Mouse (Mus musculus): ENCODE measurements around the gene Gm16253. TPM values are rescaled to one million over a fixed set of nuclear protein-coding genes. Genes with fewer than 3 reads are reported as not detected.

Gene Gm16253
- total and polyA plus RNA-seq, 2 experiments: not detected

GRCm38 (mm10) chr3:96599069-96599393 is 22.2 kb downstream of the Gm16253 start:
- 73% methylated on average over 8 of the region's 8 CpGs for WGBS
- TF ChIP-seq CTCF (IDR thresholded peaks at IDR 0.05; ENCODE audit: low read depth, low read length) (no peak), POLR2A (IDR thresholded peaks at IDR 0.05; ENCODE audit: extremely low read depth, insufficient read depth, low read length) (no peak)
- Histone ChIP-seq H3K27me3 (ENCODE audit: control insufficient read depth, insufficient read depth, low read length) (no peaks in the 10 kb centered on the region; the same call in 1 of the 2 replicates), H3K27ac (replicated peaks; ENCODE audit: insufficient read depth, low read depth, low read length) (no peak overlapping the region), H3K36me3 (ENCODE audit: control insufficient read depth, insufficient read depth, low read length) (no peaks in the 10 kb centered on the region), H3K9ac (ENCODE audit: low read depth, low read length) (no peak overlapping the region), H3K4me3 (ENCODE audit: insufficient read depth, low read depth, low read length) (no peak overlapping the region), H3K4me1 (ENCODE audit: control insufficient read depth, insufficient read depth, low read length) (no peaks in the 10 kb centered on the region), H3K79me2 (ENCODE audit: control insufficient read depth, insufficient read depth, low read length) (no peaks in the 10 kb centered on the region)
- no peak for DNase-seq (ENCODE audit: extremely low read depth, low read depth, low spot score)

- TF ChIP-seq POLR2A (IDR thresholded peaks at IDR 0.05; ENCODE audit: extremely low read depth, insufficient read depth, low read length) (no peak), CTCF (IDR thresholded peaks at IDR 0.05; ENCODE audit: low read depth, low read length) (no peak)
- no peak overlapping the region for H3K27ac ChIP-seq (replicated peaks; ENCODE audit: insufficient read depth, low read depth, low read length)
- H3K36me3 ChIP-seq (ENCODE audit: control insufficient read depth, insufficient read depth, low read length): no peaks in the 10 kb centered on the region
- no peak overlapping the region for H3K4me3 ChIP-seq (ENCODE audit: insufficient read depth, low read depth, low read length)
- WGBS: 91% methylated on average over 3 of the region's 3 CpGs
- DNase-seq (ENCODE audit: extremely low read depth, low read depth, low spot score): no peak
- H3K9ac ChIP-seq (ENCODE audit: low read depth, low read length): no peak overlapping the region
- H3K4me1 ChIP-seq (ENCODE audit: control insufficient read depth, insufficient read depth, low read length): no peaks in the 10 kb centered on the region
- H3K79me2 ChIP-seq (ENCODE audit: control insufficient read depth, insufficient read depth, low read length): no peaks in the 10 kb centered on the region
- no peaks in the 10 kb centered on the region; the same call in 1 of the 2 replicates for H3K27me3 ChIP-seq (ENCODE audit: control insufficient read depth, insufficient read depth, low read length)
Observed at GRCm38 (mm10) chr3:96599411-96599810, 22.6 kb downstream of the Gm16253 start.

GRCm38 (mm10) chr3:96600639-96601250 is 24.0 kb downstream of the Gm16253 start, which contains the start of gene Lix1l:
Gene Lix1l (plus strand): TSS chr3:96601149.
- Histone ChIP-seq H3K4me1 (ENCODE audit: control insufficient read depth, insufficient read depth, low read length) (no peaks in the 10 kb centered on the region), H3K27me3 (ENCODE audit: control insufficient read depth, insufficient read depth, low read length) (no peaks in the 10 kb centered on the region; the same call in 1 of the 2 replicates), H3K9ac (ENCODE audit: low read depth, low read length) (peak within 1 kb of the TSS; percentile 70), H3K27ac (replicated peaks; ENCODE audit: insufficient read depth, low read depth, low read length) (peak within 1 kb of the TSS; percentile 33), H3K4me3 (ENCODE audit: insufficient read depth, low read depth, low read length) (peak within 1 kb of the TSS; percentile 85), H3K79me2 (ENCODE audit: control insufficient read depth, insufficient read depth, low read length) (no peaks in the 10 kb centered on the region), H3K36me3 (ENCODE audit: control insufficient read depth, insufficient read depth, low read length) (no peaks in the 10 kb centered on the region)
- WGBS: 1% methylated on average over 27 of the region's 27 CpGs
- TF ChIP-seq POLR2A (IDR thresholded peaks at IDR 0.05; ENCODE audit: extremely low read depth, insufficient read depth, low read length) (0 out of 2 replicates have a peak, but pooled peaks have one; percentile 27), CTCF (IDR thresholded peaks at IDR 0.05; ENCODE audit: low read depth, low read length) (no peak)
- DNase-seq (ENCODE audit: extremely low read depth, low read depth, low spot score): peak; percentile 79

- H3K27me3 ChIP-seq (ENCODE audit: control insufficient read depth, insufficient read depth, low read length): no peaks in the 10 kb centered on the region; the same call in 1 of the 2 replicates
- 4% methylated on average over 37 of the region's 40 CpGs for WGBS
- TF ChIP-seq CTCF (IDR thresholded peaks at IDR 0.05; ENCODE audit: low read depth, low read length) (no peak), POLR2A (IDR thresholded peaks at IDR 0.05; ENCODE audit: extremely low read depth, insufficient read depth, low read length) (no peak)
- no peak overlapping the region; the same call in 1 of the 2 replicates for H3K27ac ChIP-seq (replicated peaks; ENCODE audit: insufficient read depth, low read depth, low read length)
- H3K4me3 ChIP-seq (ENCODE audit: insufficient read depth, low read depth, low read length): peak overlapping the region; percentile 85
- H3K9ac ChIP-seq (ENCODE audit: low read depth, low read length): peak overlapping the region; percentile 70
- no peaks in the 10 kb centered on the region for H3K36me3 ChIP-seq (ENCODE audit: control insufficient read depth, insufficient read depth, low read length)
- H3K4me1 ChIP-seq (ENCODE audit: control insufficient read depth, insufficient read depth, low read length): no peaks in the 10 kb centered on the region
- H3K79me2 ChIP-seq (ENCODE audit: control insufficient read depth, insufficient read depth, low read length): no peaks in the 10 kb centered on the region
- peak; percentile 37 for DNase-seq (ENCODE audit: extremely low read depth, low read depth, low spot score)
Observed at GRCm38 (mm10) chr3:96601251-96601787, 24.5 kb downstream of the Gm16253 start.

- Histone ChIP-seq H3K36me3 (ENCODE audit: control insufficient read depth, insufficient read depth, low read length) (no peaks in the 10 kb centered on the region), H3K4me1 (ENCODE audit: control insufficient read depth, insufficient read depth, low read length) (no peaks in the 10 kb centered on the region), H3K79me2 (ENCODE audit: control insufficient read depth, insufficient read depth, low read length) (no peaks in the 10 kb centered on the region), H3K4me3 (ENCODE audit: insufficient read depth, low read depth, low read length) (no peak overlapping the region), H3K9ac (ENCODE audit: low read depth, low read length) (peak overlapping the region; percentile 18; the same call in 1 of the 2 replicates), H3K27me3 (ENCODE audit: control insufficient read depth, insufficient read depth, low read length) (no peaks in the 10 kb centered on the region; the same call in 1 of the 2 replicates), H3K27ac (replicated peaks; ENCODE audit: insufficient read depth, low read depth, low read length) (peak overlapping the region; percentile 33)
- TF ChIP-seq POLR2A (IDR thresholded peaks at IDR 0.05; ENCODE audit: extremely low read depth, insufficient read depth, low read length): no peak
- TF ChIP-seq CTCF (IDR thresholded peaks at IDR 0.05; ENCODE audit: low read depth, low read length): no peak
- DNase-seq (ENCODE audit: extremely low read depth, low read depth, low spot score): no peak
- 61% methylated on average over 10 of the region's 10 CpGs for WGBS
Observed at GRCm38 (mm10) chr3:96601941-96602703, 25.3 kb downstream of the Gm16253 start.
